Mouse (Mus musculus): ENCODE results near the gene Kcnma1. TPM values are rescaled to one million over a fixed set of nuclear protein-coding genes. Genes with fewer than 3 reads are reported as not detected.

The Kcnma1 gene
- total RNA-seq, 1 experiment = 0.49 TPM

GRCm38 (mm10) chr14:23688513-23688912, 325.8 kb downstream of the Kcnma1 start:
- TF ChIP-seq HCFC1 (IDR thresholded peaks at IDR 0.05; ENCODE audit: borderline replicate concordance, insufficient read depth, low read length) (no peak), CHD2 (IDR thresholded peaks at IDR 0.05; ENCODE audit: low read depth, low read length) (no peak), MAFK (IDR thresholded peaks at IDR 0.05; ENCODE audit: insufficient read depth, low read depth, low read length) (no peak), ZNF384 (IDR thresholded peaks at IDR 0.05; ENCODE audit: low read depth, low read length) (no peak), ZC3H11A (IDR thresholded peaks at IDR 0.05; ENCODE audit: borderline replicate concordance, low read depth, low read length) (no peak)
- in situ Hi-C loops (cut with MboI; ENCODE audit: low sequenced_read_pairs in 2 of 2, unreplicated experiment in 2 of 2) = loop anchor here in 1 of 2 experiments (25.0 kb wide), 1 partner anchor 599 kb away; the partner anchor contains the start of gene E330034G19Rik

GRCm38 (mm10) chr14:23684463-23685066, 329.7 kb downstream of the Kcnma1 start:
- TF ChIP-seq CHD2 (IDR thresholded peaks at IDR 0.05; ENCODE audit: low read depth, low read length) (no peak), ZC3H11A (IDR thresholded peaks at IDR 0.05; ENCODE audit: borderline replicate concordance, low read depth, low read length) (no peak), HCFC1 (IDR thresholded peaks at IDR 0.05; ENCODE audit: borderline replicate concordance, insufficient read depth, low read length) (no peak), ZNF384 (IDR thresholded peaks at IDR 0.05; ENCODE audit: low read depth, low read length) (no peak), MAFK (IDR thresholded peaks at IDR 0.05; ENCODE audit: insufficient read depth, low read depth, low read length) (no peak)
- DNase-seq (ENCODE audit: low read depth, low spot score) = peak; percentile 8
- Histone ChIP-seq H3K4me3 (ENCODE audit: insufficient read depth in 1 of 2, low read depth in 1 of 2, low read length in 2 of 2, poor library complexity in 1 of 2, severe bottlenecking in 1 of 2) (no peak overlapping the region), H3K9me3 (ENCODE audit: control insufficient read depth, insufficient read depth, low read depth, low read length) (no peaks in the 10 kb centered on the region), H3K27ac (ENCODE audit: insufficient read depth, low read depth, low read length, poor library complexity, severe bottlenecking) (no peak overlapping the region), H3K4me1 (ENCODE audit: control insufficient read depth in 2 of 2, insufficient read depth in 2 of 2, low read length in 2 of 2, poor library complexity in 1 of 2) (no peaks in the 10 kb centered on the region), H3K9ac (ENCODE audit: insufficient read depth, low read depth, low read length, poor library complexity, severe bottlenecking) (no peak overlapping the region), H3K36me3 (ENCODE audit: control insufficient read depth, insufficient read depth, low read length, poor library complexity, severe bottlenecking) (no peaks in the 10 kb centered on the region)
- in situ Hi-C loops (cut with MboI; ENCODE audit: low sequenced_read_pairs in 2 of 2, unreplicated experiment in 2 of 2) = loop anchor here in 1 of 2 experiments (25.0 kb wide), 1 partner anchor 603 kb away; the partner anchor contains the start of gene E330034G19Rik

More at GRCm38 (mm10) chr14:23688513-23688912, 325.8 kb downstream of the Kcnma1 start:
- Histone ChIP-seq H3K9me3 (ENCODE audit: control insufficient read depth, insufficient read depth, low read depth, low read length) (no peaks in the 10 kb centered on the region), H3K9ac (ENCODE audit: insufficient read depth, low read depth, low read length, poor library complexity, severe bottlenecking) (no peak overlapping the region), H3K27ac (ENCODE audit: insufficient read depth, low read depth, low read length, poor library complexity, severe bottlenecking) (no peak overlapping the region), H3K4me3 (ENCODE audit: insufficient read depth in 1 of 2, low read depth in 1 of 2, low read length in 2 of 2, poor library complexity in 1 of 2, severe bottlenecking in 1 of 2) (no peak overlapping the region), H3K36me3 (ENCODE audit: control insufficient read depth, insufficient read depth, low read length, poor library complexity, severe bottlenecking) (no peaks in the 10 kb centered on the region), H3K4me1 (ENCODE audit: control insufficient read depth in 2 of 2, insufficient read depth in 2 of 2, low read length in 2 of 2, poor library complexity in 1 of 2) (no peaks in the 10 kb centered on the region)
- no peak for DNase-seq (ENCODE audit: low read depth, low spot score)

GRCm38 (mm10) chr14:23682758-23683157, 331.5 kb downstream of the Kcnma1 start:
- Histone ChIP-seq H3K4me1 (ENCODE audit: control insufficient read depth in 2 of 2, insufficient read depth in 2 of 2, low read length in 2 of 2, poor library complexity in 1 of 2) (no peaks in the 10 kb centered on the region), H3K9ac (ENCODE audit: insufficient read depth, low read depth, low read length, poor library complexity, severe bottlenecking) (no peak overlapping the region), H3K4me3 (ENCODE audit: insufficient read depth in 1 of 2, low read depth in 1 of 2, low read length in 2 of 2, poor library complexity in 1 of 2, severe bottlenecking in 1 of 2) (no peak overlapping the region), H3K36me3 (ENCODE audit: control insufficient read depth, insufficient read depth, low read length, poor library complexity, severe bottlenecking) (no peaks in the 10 kb centered on the region), H3K27ac (ENCODE audit: insufficient read depth, low read depth, low read length, poor library complexity, severe bottlenecking) (no peak overlapping the region), H3K9me3 (ENCODE audit: control insufficient read depth, insufficient read depth, low read depth, low read length) (no peaks in the 10 kb centered on the region)
- TF ChIP-seq ZC3H11A (IDR thresholded peaks at IDR 0.05; ENCODE audit: borderline replicate concordance, low read depth, low read length) = no peak
- no peak for DNase-seq (ENCODE audit: low read depth, low spot score)
- in situ Hi-C loops (cut with MboI; ENCODE audit: low sequenced_read_pairs in 2 of 2, unreplicated experiment in 2 of 2) = loop anchor here in 1 of 2 experiments (25.0 kb wide), 1 partner anchor 605 kb away; the partner anchor contains the start of gene E330034G19Rik

- H3K4me3 ChIP-seq (ENCODE audit: insufficient read depth in 1 of 2, low read depth in 1 of 2, low read length in 2 of 2, poor library complexity in 1 of 2, severe bottlenecking in 1 of 2) = no peak overlapping the region
- peak; percentile 42 for DNase-seq (ENCODE audit: low read depth, low spot score)
- no peak overlapping the region for H3K9ac ChIP-seq (ENCODE audit: insufficient read depth, low read depth, low read length, poor library complexity, severe bottlenecking)
- TF ChIP-seq MAFK (IDR thresholded peaks at IDR 0.05; ENCODE audit: insufficient read depth, low read depth, low read length) (peak; percentile 26; the same call in 1 of the 2 replicates), ZC3H11A (IDR thresholded peaks at IDR 0.05; ENCODE audit: borderline replicate concordance, low read depth, low read length) (peak; percentile 51), HCFC1 (IDR thresholded peaks at IDR 0.05; ENCODE audit: borderline replicate concordance, insufficient read depth, low read length) (no peak), CHD2 (IDR thresholded peaks at IDR 0.05; ENCODE audit: low read depth, low read length) (no peak), ZNF384 (IDR thresholded peaks at IDR 0.05; ENCODE audit: low read depth, low read length) (no peak)
- no peak overlapping the region for H3K27ac ChIP-seq (ENCODE audit: insufficient read depth, low read depth, low read length, poor library complexity, severe bottlenecking)
- in situ Hi-C loops (cut with MboI; ENCODE audit: low sequenced_read_pairs in 2 of 2, unreplicated experiment in 2 of 2) = loop anchor here in 1 of 2 experiments (25.0 kb wide), 1 partner anchor 608 kb away; the partner anchor contains the start of gene E330034G19Rik
- H3K9me3 ChIP-seq (ENCODE audit: control insufficient read depth, insufficient read depth, low read depth, low read length) = no peaks in the 10 kb centered on the region
- H3K4me1 ChIP-seq (ENCODE audit: control insufficient read depth in 2 of 2, insufficient read depth in 2 of 2, low read length in 2 of 2, poor library complexity in 1 of 2) = no peaks in the 10 kb centered on the region
- H3K36me3 ChIP-seq (ENCODE audit: control insufficient read depth, insufficient read depth, low read length, poor library complexity, severe bottlenecking) = no peaks in the 10 kb centered on the region
These were observed 334.9 kb downstream of the Kcnma1 start for GRCm38 (mm10) chr14:23679378-23679777.

Data from ES-E14 (cell line).